Mouse (Mus musculus): ENCODE results near the gene Fam71b.

DNA sequence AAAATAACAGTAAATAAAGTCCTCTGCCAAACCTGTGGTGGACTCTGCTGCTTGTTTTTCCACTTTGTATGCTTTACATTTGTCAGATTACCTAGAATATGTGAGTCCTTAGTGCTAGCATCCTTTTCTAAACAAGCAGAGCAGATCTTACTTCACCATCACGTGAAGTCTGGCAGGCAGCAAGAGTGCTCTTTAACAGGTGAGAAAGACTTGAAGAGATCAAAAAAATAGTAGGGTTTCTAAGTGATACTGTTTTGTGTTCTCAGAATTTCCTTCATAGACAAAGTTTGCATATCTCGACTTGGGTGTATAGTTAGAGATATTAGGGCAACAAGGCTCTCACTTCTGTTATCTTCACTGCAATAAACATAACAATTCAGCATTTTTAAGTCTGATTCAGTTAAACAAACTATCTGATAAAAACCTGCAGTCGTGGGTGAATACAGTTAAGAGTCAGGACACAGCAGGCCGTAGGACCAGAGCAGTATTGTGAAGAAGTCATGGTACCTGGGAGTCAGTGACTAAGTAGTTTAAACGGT, 42.7 kb downstream of the Fam71b start:
- TF ChIP-seq CTCF (IDR thresholded peaks at IDR 0.05; ENCODE audit: borderline replicate concordance, insufficient read depth, low read depth, low read length), result no peak
- TF ChIP-seq POLR2A (IDR thresholded peaks at IDR 0.05; ENCODE audit: borderline replicate concordance, insufficient read depth, low read length), result no peak
